Mouse (Mus musculus): Measurements from ENCODE around the gene Tenm3.

The Tenm3 gene

DNA sequence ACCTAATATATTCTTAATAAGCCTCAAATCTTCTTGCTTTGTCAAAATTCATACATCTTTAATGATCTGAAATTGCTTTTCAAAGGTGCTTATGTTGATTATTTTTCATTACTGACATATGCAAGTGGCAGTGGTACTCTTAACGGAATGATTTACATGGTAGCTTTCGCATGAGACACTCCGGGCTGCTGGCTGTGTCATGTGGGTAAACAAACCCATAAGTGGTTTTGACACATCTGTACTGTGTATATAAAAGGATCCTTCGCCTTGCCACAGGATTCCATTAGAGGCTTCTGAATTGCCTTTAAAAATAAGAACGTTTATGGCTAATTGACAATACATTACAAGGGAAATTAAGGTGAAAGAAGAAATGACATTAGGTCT, 529.8 kb downstream of the Tenm3 start:
- no peak for DNase-seq

DNA sequence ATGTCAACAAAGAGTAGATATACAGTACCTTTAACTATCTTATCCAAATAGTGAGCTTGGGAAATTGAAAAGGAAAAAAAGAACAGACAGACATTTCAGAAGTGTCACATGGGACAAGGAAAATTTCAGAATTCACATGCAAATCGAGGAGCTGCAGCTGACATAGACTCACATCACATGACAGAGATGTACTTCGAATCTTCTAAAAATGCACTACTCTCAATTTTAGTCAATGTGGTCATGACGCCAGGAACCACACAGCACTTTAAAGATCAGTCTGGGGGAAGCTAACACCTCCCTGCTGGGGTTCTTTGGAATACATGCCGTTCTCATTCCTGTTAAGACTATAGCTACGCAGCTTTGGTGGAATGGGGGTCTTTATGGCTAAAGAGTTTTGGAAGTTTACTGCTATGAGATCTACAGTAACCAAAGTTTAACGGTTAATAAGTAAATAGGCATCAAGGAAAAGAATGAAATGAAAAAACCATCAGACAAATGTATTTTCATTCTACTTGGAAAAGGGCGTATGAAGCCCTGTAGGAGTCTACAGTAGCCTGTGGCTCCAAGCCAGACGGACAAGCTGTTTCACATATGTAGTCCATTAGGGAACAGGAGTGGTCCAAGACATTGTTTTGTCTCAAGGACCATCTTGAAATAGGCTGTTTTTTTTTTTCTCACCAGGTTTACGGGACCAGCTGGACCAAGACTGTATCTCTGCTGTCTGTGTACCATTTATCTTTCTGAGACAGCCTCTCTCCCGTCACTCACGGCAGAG, 530.4 kb downstream of the Tenm3 start:
- no peak for DNase-seq

DNA sequence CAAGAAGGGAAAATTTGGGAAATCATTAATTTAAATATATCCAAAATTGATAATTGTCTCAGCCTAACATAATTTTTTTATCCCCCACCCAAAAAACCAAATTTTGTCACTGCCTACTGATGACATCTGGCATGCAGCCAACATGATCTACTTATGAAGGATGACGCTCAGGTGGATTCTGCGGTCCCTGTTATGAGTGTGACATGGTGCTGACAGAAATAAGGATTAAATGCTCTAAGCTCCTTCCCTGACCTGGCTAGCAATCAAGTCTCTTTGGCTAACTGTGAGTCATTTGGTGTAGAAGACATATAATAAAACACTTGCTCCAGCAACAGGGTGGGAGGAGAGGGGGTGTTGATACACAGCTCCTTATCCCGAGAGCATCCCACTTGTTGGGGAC, 532.0 kb downstream of the Tenm3 start:
- DNase-seq: no peak

DNA sequence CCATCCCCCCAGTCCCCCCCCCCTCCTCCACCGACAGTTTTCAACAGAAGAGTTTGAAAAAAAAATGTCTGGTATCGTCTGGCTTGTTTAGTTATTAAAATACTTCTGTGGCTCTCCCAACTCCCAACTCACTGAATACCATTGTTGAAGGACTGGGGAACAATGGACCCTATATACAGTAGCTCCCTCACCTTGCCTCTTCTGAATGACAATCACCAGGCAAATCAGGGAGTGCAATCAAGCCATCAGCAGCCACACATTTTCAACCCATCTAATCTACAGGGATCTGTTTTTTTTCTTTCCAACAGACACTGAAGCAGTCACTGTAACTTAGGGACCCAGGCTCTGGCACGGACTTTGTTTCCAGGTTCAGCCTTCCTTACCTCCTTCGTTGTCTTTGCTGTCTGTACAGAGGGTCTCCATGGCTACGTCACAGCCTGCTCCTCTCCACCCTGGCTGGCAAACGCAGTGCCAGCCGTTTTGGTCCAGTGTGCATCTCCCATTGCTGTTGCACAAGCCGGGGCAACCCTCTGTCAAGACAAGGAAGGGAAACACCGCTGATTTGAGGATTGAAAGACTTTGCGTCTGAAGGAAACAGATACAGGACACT, 533.4 kb downstream of the Tenm3 start:
- DNase-seq: no peak

DNA sequence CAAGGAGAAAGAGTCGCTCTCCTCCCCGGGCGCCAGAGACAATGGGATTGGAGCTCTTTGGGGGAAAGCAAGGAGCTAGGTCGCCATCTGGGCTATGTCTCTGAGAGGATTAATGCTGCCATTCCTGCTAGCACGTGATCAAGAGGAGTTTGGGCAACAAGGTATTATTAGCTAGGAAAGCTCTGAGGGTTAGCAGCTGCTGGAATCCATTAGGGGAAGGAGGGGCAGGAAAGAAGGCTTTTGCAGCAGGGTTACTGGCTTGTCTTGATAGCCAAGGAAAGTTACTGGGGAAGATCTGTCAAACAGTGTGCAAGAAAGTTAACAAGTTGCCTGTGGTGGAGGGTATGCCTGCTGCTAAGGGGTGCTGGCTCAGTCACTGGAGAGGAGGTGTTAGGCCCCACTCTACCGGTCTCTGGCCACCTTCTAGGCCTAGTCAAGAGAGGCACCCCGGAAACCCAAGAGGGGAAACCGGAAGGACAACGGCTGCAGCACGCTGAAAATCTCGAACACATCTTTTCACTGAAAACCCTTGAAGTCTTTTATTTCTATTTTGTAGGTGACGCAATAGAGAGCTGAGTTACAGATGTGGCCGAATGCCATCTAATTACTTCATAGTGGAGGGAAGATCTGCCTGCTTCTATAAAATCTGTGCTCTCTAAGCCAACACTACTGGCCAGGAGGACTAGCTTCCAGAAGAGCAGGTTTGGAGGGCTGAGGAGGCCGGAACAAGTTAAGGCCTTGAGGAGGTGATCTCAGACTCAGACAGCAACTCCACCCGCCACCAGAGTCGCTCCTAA, 534.4 kb downstream of the Tenm3 start:
- DNase-seq: no peak

DNA sequence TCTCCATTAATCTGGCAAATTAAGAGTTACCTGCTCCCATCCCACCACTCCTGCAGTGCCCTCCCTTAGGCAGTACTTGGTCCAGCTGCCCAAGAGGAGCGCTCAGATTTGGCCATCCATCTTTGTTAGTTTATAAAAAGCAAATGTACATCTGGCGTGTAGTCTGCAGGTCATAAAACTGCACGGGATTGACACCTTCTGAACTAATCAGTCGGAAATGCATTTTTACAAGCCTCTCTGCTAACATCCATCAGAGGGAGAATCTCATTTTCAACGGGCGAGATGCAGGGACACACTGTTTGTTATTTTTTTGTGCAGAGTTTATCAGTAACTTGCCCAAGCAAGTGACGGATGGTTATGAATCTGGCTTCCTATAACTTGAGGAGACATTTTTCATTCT, 539.5 kb downstream of the Tenm3 start:
- no peak for DNase-seq

DNA sequence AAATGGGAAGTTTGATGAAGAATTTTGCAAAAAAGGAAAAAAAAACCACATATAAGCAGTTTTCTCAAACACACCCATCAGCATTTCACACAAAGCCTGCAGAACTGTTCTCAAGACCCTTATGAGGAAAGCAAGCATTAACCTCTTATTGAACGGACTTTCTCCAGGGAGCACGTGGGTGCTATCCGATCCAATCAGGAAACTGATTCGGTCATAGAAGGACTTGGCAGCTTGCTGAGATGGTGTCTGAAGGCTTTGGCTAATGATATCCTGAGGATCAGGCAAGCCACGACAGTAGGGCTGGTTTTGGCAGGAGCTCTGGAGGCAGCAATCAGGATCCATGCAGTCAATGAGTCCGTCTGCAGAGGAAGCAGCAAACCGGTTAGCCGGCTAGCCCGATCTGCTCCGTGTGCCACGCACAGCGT, 543.1 kb downstream of the Tenm3 start:
- DNase-seq: no peak

DNA sequence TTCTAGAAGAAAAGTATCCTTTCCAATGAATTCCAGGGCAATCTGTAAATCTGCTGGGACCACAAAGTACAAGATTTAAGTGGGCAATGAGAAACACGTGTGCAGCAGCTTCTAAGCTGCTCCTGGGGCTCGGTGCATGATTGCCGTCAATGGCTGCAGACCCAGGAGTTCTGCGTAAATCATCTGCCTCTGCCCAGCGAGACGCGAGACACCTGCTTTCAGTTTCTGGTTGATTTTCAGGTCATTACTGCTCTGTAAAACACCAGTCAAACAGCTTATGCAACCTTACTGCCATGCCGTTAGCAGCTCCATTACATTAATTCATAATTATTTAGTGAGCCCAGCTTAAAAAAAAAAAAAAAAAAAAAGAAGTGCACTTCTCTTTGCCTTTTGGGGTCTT, 543.7 kb downstream of the Tenm3 start:
- DNase-seq: no peak

DNA sequence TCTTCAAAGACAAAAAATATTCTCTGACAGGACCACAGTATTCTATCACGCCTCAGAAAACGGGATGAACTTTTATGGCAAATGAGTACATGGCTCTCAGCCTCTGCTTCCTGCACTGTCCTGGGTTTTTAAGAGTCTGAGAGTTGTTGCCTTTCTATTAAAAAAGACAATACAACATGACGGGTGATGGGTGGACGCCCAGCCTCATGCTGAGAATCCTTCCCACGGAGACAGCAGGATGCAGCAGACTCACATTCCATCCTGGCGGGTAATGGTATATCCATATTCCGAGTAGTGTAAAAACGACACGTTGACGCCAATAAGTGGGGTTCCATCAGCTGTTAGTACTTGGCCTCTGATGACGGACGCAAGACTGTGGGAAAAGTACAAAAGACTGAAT, 544.4 kb downstream of the Tenm3 start:
- no peak for DNase-seq

DNA sequence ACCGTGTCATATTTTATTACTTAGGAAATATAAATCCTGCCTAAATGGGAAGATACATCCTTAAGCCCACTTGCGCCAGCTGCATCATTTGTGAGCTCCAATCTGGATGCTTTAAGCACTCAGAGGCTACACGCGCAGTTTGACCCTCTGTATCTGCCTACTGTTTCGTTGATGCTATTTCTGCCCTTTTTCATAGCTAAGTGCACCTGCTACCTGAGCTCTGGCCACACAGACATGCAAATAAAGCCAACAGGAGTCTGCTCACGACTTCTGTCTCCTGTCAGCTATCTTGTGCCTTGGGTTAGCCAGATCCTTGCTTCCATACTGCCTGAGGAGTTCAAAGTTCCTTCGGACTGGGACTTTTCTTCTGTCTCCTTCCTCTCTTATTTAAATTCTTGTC, 547.4 kb downstream of the Tenm3 start:
- DNase-seq: no peak

DNA sequence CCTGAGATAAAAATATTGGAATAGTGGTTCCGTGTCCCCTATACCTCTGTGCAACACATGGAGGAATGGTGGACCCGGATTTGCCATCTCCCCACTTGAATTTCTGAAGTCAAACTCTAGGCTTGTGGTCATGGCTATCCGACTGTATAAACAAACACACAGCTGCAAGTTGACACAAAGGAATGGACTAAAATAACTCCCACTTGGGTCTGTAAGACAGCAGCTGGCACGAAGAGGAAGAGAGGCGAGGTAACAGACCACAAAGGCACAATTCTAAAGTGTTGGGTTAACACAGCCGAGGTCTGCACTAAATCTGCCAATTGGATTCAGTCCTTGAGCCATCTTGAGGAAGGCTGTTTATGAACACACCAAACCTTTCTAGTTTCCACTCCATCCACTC, 548.2 kb downstream of the Tenm3 start:
- no peak for DNase-seq

DNA sequence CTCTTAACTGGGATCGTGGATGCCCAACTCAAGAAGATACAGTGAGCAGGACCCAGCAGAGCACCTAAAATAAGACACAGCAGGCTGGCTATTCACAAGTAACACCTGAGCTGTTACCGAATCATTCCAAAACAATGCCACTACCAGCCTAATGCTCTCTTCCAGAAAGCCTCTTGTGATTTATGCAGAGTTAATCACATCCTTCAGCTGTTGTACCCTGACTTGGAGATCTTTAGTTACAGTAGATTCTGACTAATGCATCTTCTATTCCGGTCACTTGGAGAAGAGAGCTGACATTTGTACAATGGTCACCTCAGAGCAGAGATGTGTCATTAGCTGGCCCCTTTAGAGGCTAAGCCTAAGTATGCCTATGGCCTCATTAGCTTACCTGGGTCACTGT, 550.0 kb downstream of the Tenm3 start:
- DNase-seq: no peak

DNA sequence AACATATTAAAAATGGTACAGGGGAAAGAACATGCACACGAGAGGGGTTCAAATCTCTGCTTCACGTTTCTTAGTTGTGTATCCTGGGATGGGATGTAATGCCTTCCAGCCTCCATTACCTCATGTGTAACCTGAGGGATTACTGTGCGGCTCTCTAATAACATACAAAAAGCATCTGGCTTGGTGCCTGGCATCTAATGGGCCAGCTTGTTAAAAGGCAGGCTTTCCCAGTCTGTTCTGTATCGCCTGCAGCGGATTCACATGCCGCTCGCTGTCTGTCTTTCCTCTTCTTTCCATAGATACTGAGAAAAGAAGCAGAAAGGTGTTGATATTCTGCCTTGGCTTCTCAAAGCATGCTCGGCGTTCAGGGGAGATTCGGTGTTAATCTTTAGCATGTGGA, 558.3 kb downstream of the Tenm3 start:
- no peak for DNase-seq

DNA sequence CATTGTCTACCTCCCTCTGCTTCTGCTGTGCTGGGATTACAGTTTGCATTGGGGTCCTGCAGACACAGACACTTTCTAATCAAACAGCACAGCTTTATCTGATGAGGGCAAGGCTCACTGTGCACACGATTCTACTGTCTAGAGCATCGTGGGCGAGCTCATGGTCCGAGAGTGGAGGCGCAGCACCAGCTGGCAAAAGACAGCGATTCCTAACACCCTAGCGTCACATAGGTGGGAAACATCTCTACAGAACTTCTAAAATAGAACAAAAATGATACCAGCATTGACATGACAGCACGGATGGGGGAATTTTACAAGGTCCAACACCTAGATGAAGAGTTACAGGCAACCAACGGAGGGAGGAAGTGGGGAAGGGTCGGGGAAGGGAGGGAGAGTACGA, 561.9 kb downstream of the Tenm3 start:
- no peak for DNase-seq

DNA sequence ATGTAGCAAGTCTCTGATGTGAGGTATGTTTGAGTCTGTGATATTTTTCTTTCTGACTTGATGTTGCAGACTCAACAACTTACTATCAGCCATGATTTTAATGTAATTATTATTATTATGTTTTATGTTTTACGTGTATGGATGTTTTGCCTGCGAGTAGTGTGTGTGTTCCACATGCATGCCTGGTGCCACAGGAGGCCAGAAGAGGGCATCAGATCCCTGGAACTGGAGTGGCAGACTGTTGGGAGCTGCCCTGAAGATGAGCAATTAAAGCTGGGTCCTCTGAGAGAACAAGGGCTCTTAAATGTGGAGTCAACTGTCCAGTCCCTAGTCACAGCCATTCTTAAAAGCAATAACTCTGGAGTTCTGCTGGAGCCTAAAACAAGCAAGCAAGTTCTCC, 564.4 kb downstream of the Tenm3 start:
- no peak for DNase-seq

DNA sequence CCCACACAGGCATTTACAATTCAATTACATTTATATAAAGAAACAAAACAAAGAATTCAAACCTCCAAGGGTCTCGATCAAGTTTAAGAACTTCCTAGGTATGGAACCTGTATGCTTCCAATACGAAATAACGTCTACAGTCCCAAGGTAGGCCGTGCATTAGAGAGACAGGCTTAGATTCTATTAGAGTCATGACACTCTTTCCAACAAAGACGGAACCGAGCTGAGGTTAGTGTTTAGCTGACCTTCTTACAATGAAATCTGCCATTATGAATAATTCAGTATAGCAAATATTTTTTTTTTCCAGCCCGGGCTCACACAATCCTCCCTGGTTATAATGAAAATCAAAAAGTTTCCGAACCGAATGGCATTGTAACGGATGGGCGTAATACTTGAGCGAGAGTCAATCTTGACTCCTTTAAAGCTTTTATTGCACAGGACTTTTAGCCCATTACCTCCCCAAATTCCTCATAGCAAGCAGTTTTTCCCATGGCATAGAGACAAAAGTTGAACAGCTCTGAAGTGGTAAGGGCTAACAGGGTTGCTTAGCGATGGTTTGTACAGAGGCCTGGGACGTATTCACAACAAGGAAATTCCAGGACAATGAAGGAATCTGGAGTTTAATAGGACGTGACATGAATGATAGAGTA, 565.6 kb downstream of the Tenm3 start:
- DNase-seq: no peak

DNA sequence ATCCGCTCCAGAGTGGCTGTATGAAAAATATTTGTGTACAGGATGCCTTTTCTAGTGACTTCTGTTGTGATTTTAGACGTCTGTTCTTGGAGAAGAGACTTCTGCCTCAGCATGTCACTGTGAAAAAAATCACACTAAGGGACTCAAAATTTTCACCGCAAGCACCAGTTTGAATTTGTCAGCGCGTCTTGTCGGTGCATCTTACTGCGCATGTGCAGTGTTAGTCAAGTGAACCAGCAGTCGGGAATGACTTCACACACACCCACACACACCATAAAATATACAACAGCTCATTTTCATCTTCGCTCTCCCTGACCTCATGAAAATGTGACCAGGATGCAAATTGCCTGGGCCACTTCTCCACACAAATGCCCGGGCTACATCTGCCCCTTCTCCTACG, 568.7 kb downstream of the Tenm3 start:
- DNase-seq: no peak

DNA sequence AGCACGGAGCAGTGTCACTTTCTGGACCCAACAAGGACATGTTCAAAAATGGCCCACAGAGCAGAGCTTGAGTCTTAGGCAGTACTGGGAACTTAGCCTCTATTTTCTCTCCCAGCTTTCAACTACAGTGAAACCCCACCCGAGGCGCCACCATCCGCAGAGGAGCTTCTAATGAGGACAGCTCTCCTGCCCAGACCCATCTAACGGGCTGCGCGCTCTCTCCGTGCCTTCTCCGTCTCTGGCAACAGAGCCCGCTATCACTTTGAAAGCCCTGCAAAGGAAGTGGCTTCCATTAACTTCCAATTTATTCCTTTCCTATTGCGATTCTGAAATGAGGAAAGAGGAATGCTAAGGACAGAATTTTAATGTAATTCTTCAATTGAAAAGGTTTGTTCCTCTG, 569.2 kb downstream of the Tenm3 start:
- DNase-seq: no peak

DNA sequence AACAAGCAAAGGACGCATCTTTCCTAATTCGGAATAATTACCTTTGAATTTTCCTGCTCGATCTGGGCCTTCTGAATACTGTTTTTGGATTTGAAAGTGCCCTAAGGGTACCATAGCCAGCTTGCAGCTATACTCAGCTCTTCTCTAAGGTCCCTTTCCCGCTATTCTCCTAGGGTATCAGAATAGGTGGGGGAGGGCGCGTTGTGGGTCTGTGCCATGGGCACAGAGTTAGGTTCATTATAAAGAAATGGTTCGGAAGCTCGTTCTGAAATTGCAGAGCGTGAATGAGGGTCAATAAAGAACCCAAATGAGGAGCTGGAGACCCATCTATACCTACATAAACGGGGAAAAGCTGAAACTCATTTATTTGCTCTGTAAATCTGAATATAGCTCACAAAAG, 575.1 kb downstream of the Tenm3 start:
- DNase-seq: no peak

DNA sequence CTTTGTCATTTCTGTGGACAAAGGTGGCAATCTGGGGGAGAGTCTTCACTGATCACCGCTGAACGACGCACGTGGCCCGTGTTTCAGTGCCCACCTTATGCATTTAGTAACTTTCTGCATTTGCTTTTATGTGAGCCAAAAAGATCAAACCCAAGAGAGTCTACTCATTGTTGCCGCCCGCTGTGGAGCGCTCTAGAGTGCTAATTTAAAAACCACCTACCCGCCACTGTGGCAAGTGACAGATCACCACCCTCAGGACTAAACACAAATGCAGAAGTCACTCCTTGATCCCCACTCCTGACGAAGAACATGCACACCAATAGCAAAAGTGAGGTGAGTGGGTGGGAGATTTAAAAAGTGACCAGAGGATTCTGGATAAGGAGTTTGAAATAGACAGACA, 583.5 kb downstream of the Tenm3 start:
- DNase-seq: no peak

DNA sequence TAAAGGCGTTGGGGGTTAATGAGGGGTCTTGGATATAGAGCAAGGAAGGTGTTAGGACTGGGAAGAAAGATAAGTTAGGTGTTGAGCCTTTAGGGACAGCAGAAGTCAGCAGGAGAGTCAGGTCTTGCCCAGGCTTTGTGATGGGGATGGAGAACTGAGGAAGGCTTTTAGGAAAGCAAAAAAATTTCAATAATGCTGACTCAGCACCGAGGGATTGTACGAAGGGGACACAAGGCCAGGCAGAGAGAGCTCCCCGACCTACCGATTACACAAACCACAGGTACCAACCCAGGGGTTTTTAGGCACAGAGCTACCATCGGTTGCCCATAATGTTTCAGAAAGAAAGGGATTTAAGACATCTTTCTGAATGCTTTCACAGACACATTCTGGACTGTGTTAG, 583.9 kb downstream of the Tenm3 start:
- DNase-seq: no peak

DNA sequence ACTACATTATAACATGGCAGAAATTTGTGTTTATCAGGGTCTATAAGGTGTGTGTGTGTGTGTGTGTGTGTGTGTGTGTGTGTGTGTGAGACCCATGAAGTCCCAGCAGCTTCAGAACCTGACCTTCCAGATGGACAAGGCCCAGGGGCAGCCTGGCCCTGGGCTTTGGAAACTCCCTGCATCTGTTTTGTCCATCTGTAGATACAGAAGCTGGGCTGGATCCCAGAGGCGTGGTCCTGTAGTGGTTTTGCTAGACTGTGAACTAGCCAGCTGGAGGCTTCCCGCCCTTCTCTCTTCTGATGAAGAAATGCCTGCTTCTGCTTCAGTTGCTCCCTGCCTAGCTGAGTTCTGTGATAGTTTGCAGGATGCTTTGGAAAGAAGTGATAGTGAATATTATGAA, 599.9 kb downstream of the Tenm3 start:
- no peak for DNase-seq

DNA sequence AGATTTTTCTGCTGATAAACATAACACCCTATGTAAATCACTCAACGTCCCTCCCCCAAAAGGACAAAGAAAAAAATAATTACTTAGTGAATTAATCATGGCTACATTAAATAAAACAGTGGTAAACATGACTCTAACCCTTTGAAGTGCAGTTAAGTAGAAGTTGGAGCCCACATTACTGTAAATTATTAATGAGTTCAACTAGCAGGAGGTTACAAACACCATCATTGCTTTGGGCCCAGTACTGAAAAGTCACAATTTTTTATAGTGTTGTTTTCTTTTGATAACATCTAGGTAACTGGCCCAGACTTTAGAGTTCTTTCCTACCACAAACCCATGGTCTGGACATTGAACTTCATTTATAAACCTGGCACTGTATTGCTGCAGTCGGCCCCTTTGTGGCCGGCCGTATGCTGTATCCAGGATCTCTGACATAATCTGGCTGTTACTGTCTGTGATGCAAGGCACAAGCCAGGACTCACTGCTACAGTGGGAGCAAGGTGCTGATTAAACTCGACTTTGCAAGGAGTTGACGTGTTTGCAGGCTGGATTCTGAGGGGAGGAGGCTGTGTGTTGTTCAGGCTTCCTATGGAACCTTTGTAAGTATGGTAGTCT, 602.7 kb downstream of the Tenm3 start:
- DNase-seq: no peak

Measured in thymus, postnatal 14 days (tissue).